Mouse (Mus musculus): Measurements from ENCODE around the gene Tmem88b.

DNA sequence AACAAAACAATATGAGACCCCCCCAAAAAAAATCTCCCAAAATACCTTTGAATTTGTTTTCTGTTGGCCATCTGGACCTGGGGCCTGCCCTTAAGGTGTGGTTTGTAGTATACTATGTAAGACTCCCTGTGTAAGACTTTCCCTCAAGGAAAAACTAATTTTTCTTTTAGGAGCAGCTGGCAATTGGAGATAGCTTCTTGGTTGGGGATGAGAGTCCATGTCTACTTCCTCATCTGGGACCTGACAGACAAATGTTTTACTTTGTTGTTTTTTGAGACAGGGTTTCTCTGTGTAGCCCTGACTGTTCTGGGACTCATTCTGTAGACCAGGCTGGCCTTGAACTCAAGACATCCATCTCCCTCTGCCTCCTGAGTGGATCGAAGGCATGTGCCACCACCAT, 16.4 kb upstream of the Tmem88b start:
- no peak for TF ChIP-seq CTCF (conservative IDR thresholded peaks at IDR 0.05; ENCODE audit: low read length)
- no peak for TF ChIP-seq POU5F1 (IDR thresholded peaks at IDR 0.05; ENCODE audit: borderline replicate concordance, low read length)

Measured in E14TG2a.4 (cell line).